Mouse (Mus musculus): Measurements from ENCODE around the gene Enoph1. TPM values are rescaled to one million over a fixed set of nuclear protein-coding genes. Genes with fewer than 3 reads are reported as not detected.

Enoph1 gene
- polyA plus RNA-seq (2014; fragmentation: Illumina TruSeq; extraction: RNeasy Lipid Tissue Mini Kit (QIAGEN cat#74804); ENCODE audit: low read depth, low replicate concordance) = 13.2 TPM

GRCm38 (mm10) chr5:100039602-100040142 lies at the start of gene Enoph1, which contains the start of gene Hnrnpdl:
Gene Enoph1 (plus strand): TSS chr5:100039985.
Gene Hnrnpdl (minus strand): TSS chr5:100039664.

Other genes starting within 250 kb of the Enoph1 start
- 8.2 TPM for gene Vamp9, start 133.7 kb upstream of the Enoph1 start, polyA plus RNA-seq (2014; fragmentation: Illumina TruSeq; extraction: RNeasy Lipid Tissue Mini Kit (QIAGEN cat#74804); ENCODE audit: low read depth, low replicate concordance)
- 272 TPM for gene Hnrnpd, start 61.0 kb upstream of the Enoph1 start, polyA plus RNA-seq (2014; fragmentation: Illumina TruSeq; extraction: RNeasy Lipid Tissue Mini Kit (QIAGEN cat#74804); ENCODE audit: low read depth, low replicate concordance)
- 0.57 TPM for gene 4930524J08Rik, start 60.9 kb upstream of the Enoph1 start, polyA plus RNA-seq (2014; fragmentation: Illumina TruSeq; extraction: RNeasy Lipid Tissue Mini Kit (QIAGEN cat#74804); ENCODE audit: low read depth, low replicate concordance)
- 102 TPM for gene Hnrnpdl, start 321 bp upstream of the Enoph1 start, polyA plus RNA-seq (2014; fragmentation: Illumina TruSeq; extraction: RNeasy Lipid Tissue Mini Kit (QIAGEN cat#74804); ENCODE audit: low read depth, low replicate concordance)
- gene Tmem150c, start 119.8 kb downstream of the Enoph1 start, polyA plus RNA-seq (2014; fragmentation: Illumina TruSeq; extraction: RNeasy Lipid Tissue Mini Kit (QIAGEN cat#74804); ENCODE audit: low read depth, low replicate concordance) = 3.5 TPM

All from testis, adult 10 weeks (tissue).